In genomic region chr11:119395931-119396330, GRCm38 (mm10) we compare ENCODE assay signal across 21 mouse cellular contexts. TPM values are rescaled to one million over a fixed set of nuclear protein-coding genes. Genes with fewer than 3 reads are reported as not detected.
DNase-seq lines count a peak whose midpoint lies in the region; ATAC-seq and TF ChIP-seq lines count a peak whose summit lies in the region.
"Had no signal": no experiment of that assay in that cellular context is flagged by ENCODE, and none has a peak within 500 bp of the region (broad histone marks: within the 10 kb centered on the region; RNA-seq: fewer than 3 reads in every experiment).

No protein-coding gene starts in this region.

- TF ChIP-seq POLR2A in ES-Bruce4 (IDR thresholded peaks at IDR 0.05; ENCODE audit: insufficient read depth, low read length) = no peak

- H3K27me3 ChIP-seq in intestine, postnatal 0 days (replicated peaks; ENCODE audit: control insufficient read depth, insufficient read depth, low read length) = no peaks in the 10 kb centered on the region
- 0 out of 2 replicates have a peak, but pooled peaks cover 4% of the 10 kb centered on the region for H3K27me3 ChIP-seq in intestine, embryonic 15.5 days (replicated peaks)
- H3K27me3 ChIP-seq in ES-Bruce4 (ENCODE audit: control insufficient read depth, insufficient read depth, low read length, poor library complexity, severe bottlenecking) = no peaks in the 10 kb centered on the region; the same call in 1 of the 2 replicates

- no peak for TF ChIP-seq EP300 in ES-Bruce4 (IDR thresholded peaks at IDR 0.05; ENCODE audit: insufficient read depth, low read depth, low read length)

- no peak for TF ChIP-seq CTCF in intestine, postnatal 0 days (IDR thresholded peaks at IDR 0.05; ENCODE audit: low read depth)
- no peak for TF ChIP-seq CTCF in ES-Bruce4 (IDR thresholded peaks at IDR 0.05; ENCODE audit: low read depth, low read length)

- peaks cover 21% of the 10 kb centered on the region for H3K36me3 ChIP-seq in intestine, postnatal 0 days (ENCODE audit: control insufficient read depth, insufficient read depth)
- H3K36me3 ChIP-seq in intestine, embryonic 15.5 days = no peaks in the 10 kb centered on the region
- H3K36me3 ChIP-seq in ES-Bruce4 (ENCODE audit: control insufficient read depth, insufficient read depth, low read length, poor library complexity, severe bottlenecking) = no peaks in the 10 kb centered on the region
- H3K36me3 ChIP-seq: embryonic facial prominence, embryonic 12.5 days; forebrain, embryonic 15.5 days; hindbrain, embryonic 10.5 days had no signal

- H3K4me1 ChIP-seq in intestine, postnatal 0 days (replicated peaks; ENCODE audit: control insufficient read depth, insufficient read depth, low read length) = peaks cover 4% of the 10 kb centered on the region; the same call in 1 of the 2 replicates
- peaks cover 20% of the 10 kb centered on the region for H3K4me1 ChIP-seq in intestine, embryonic 15.5 days (replicated peaks)
- peaks cover 10% of the 10 kb centered on the region for H3K4me1 ChIP-seq in ES-Bruce4 (ENCODE audit: control insufficient read depth, insufficient read depth, low read length)

- DNase-seq in ZHBTc4 (ENCODE audit: low read depth, low spot score) = peak; percentile 76
- no peak for DNase-seq in left cerebral cortex, postnatal 4 days
- no peak for DNase-seq in layer of hippocampus, adult 9-11 months
- DNase-seq in frontal cortex, postnatal 36 days (ENCODE audit: low spot score in 2 of 2) = no peak
- DNase-seq: adrenal gland, adult 8-10 months; adrenal gland, postnatal 36 days; cerebellum, adult 11 months; cerebellum, adult 9-10 months; cerebellum, postnatal 25 days; gastrocnemius, postnatal 10 days; heart, adult 18-20 months had no signal

- H3K9ac ChIP-seq in intestine, postnatal 0 days (ENCODE audit: low read depth, low read length) = no peak overlapping the region
- no peak overlapping the region for H3K9ac ChIP-seq in intestine, embryonic 15.5 days
- no peak overlapping the region for H3K9ac ChIP-seq in ES-Bruce4 (ENCODE audit: low read depth, poor library complexity, severe bottlenecking)
- H3K9ac ChIP-seq: embryonic facial prominence, embryonic 12.5 days; forebrain, embryonic 15.5 days; heart, embryonic 15.5 days; hindbrain, embryonic 14.5 days had no signal

- intact Hi-C loops in left cerebral cortex, postnatal 4 days (cut with DNase I) = no loop called here

- no peaks in the 10 kb centered on the region for H3K9me3 ChIP-seq in intestine, postnatal 0 days (ENCODE audit: control insufficient read depth)
- H3K9me3 ChIP-seq in intestine, embryonic 15.5 days = no peaks in the 10 kb centered on the region
- no peaks in the 10 kb centered on the region for H3K9me3 ChIP-seq in ES-Bruce4 (replicated peaks; ENCODE audit: control insufficient read depth, insufficient read depth, low read length, poor library complexity, severe bottlenecking)
- H3K9me3 ChIP-seq: embryonic facial prominence, embryonic 12.5 days; forebrain, embryonic 15.5 days; heart, embryonic 15.5 days; hindbrain, embryonic 10.5 days had no signal

- WGBS in intestine, postnatal 0 days = 50% methylated on average over 13 of the region's 13 CpGs
- WGBS in intestine, embryonic 15.5 days = 44% methylated on average over 13 of the region's 13 CpGs

- H3K4me2 ChIP-seq in intestine, postnatal 0 days (replicated peaks; ENCODE audit: low read depth) = peak overlapping the region; percentile 83
- no peak overlapping the region for H3K4me2 ChIP-seq in intestine, embryonic 15.5 days (replicated peaks)
- H3K4me2 ChIP-seq: embryonic facial prominence, embryonic 12.5 days; forebrain, embryonic 15.5 days; heart, embryonic 11.5 days; hindbrain, embryonic 14.5 days had no signal

- ATAC-seq in intestine, postnatal 0 days = no peak
- no peak for ATAC-seq in intestine, embryonic 15.5 days
- ATAC-seq: forebrain, embryonic 15.5 days had no signal

- no peak overlapping the region for H3K27ac ChIP-seq in intestine, postnatal 0 days (ENCODE audit: low read depth, low read length)
- no peak overlapping the region for H3K27ac ChIP-seq in intestine, embryonic 15.5 days
- no peak overlapping the region for H3K27ac ChIP-seq in ES-Bruce4 (ENCODE audit: insufficient read depth, low read length)
- H3K27ac ChIP-seq: embryonic facial prominence, embryonic 12.5 days; forebrain, embryonic 15.5 days; heart, embryonic 15.5 days; hindbrain, embryonic 10.5 days; hindbrain, embryonic 14.5 days had no signal

- no peak overlapping the region for H3K4me3 ChIP-seq in intestine, postnatal 0 days (ENCODE audit: low read depth, low read length)
- H3K4me3 ChIP-seq in intestine, embryonic 15.5 days (replicated peaks) = no peak overlapping the region
- H3K4me3 ChIP-seq in ES-Bruce4 (ENCODE audit: low read depth, low read length) = peak overlapping the region; percentile 3
- H3K4me3 ChIP-seq: embryonic facial prominence, embryonic 12.5 days; forebrain, embryonic 15.5 days; heart, embryonic 15.5 days; hindbrain, embryonic 10.5 days had no signal

RNA-seq across cellular contexts. Expression of gene Rnf213, which starts 3.0 kb away (rescaled TPM):
- 23.1 and 23.2 TPM in 2 replicates for polyA plus RNA-seq in intestine, postnatal 0 days (2015; fragmentation: Nextera tagmentation; extraction: Ambion mirVana)
- polyA plus RNA-seq in intestine, embryonic 15.5 days (2015; fragmentation: Nextera tagmentation; extraction: Ambion mirVana) = 8.3 and 9.2 TPM in 2 replicates
- 22.4 and 23.9 TPM in 2 replicates for polyA plus RNA-seq in ES-Bruce4 (2011; ENCODE audit: insufficient read depth, insufficient read length, low read depth, missing spikeins)
- 1 to 10 TPM; 2.9 TPM for total RNA-seq in left cerebral cortex, postnatal 4 days (2021)

RNA-seq across cellular contexts. Expression of gene Slc26a11, which starts 40.6 kb away (rescaled TPM):
- polyA plus RNA-seq in intestine, postnatal 0 days (2015; fragmentation: Nextera tagmentation; extraction: Ambion mirVana) = 6.7 and 7.7 TPM in 2 replicates
- 7.2 and 9.9 TPM in 2 replicates for polyA plus RNA-seq in intestine, embryonic 15.5 days (2015; fragmentation: Nextera tagmentation; extraction: Ambion mirVana)
- 9.2 and 10.0 TPM in 2 replicates for polyA plus RNA-seq in ES-Bruce4 (2011; ENCODE audit: insufficient read depth, insufficient read length, low read depth, missing spikeins)
- 1 to 10 TPM; 4.1 to 5.3 TPM for total RNA-seq in left cerebral cortex, postnatal 4 days (2021)
- total RNA-seq: MEL had no signal

RNA-seq across cellular contexts. Expression of gene Sgsh, which starts 40.6 kb away (rescaled TPM):
- polyA plus RNA-seq in intestine, postnatal 0 days (2015; fragmentation: Nextera tagmentation; extraction: Ambion mirVana) = 7.7 and 8.3 TPM in 2 replicates
- 7.5 and 10.5 TPM in 2 replicates for polyA plus RNA-seq in intestine, embryonic 15.5 days (2015; fragmentation: Nextera tagmentation; extraction: Ambion mirVana)
- 3.3 and 4.0 TPM in 2 replicates for polyA plus RNA-seq in ES-Bruce4 (2011; ENCODE audit: insufficient read depth, insufficient read length, low read depth, missing spikeins)
- total RNA-seq in left cerebral cortex, postnatal 4 days (2021) = 1 to 10 TPM; 4.2 to 5.1 TPM
